8 mouse cellular contexts compared by ENCODE assay signal in genomic region chr4:56946641-56947640, GRCm38 (mm10). TPM values are rescaled to one million over a fixed set of nuclear protein-coding genes. Genes with fewer than 3 reads are reported as not detected.
DNase-seq lines count a peak whose midpoint lies in the region; ATAC-seq lines count a peak whose summit lies in the region.

Tmem245 (minus strand) TSS chr4:56947437.

- peak; percentile 95 for DNase-seq in adipocyte (ENCODE audit: low spot score)
- DNase-seq in embryo, embryonic 10 days (ENCODE audit: low spot score): peak; percentile 98
- DNase-seq in gastrocnemius, postnatal 10 days: peak; percentile 93
- peak; percentile 95 for DNase-seq in induced T-regulatory cell, adult 2 months (ENCODE audit: low read depth)
- peak; percentile 73 to 93 for DNase-seq in left cerebral cortex, adult 9 months (ENCODE audit: low spot score in 2 of 2)
- peak; percentile 92 for DNase-seq in right cerebral cortex, postnatal 14 days
- DNase-seq in urinary bladder, postnatal 36 days (ENCODE audit: low spot score in 2 of 2): peak; percentile 92 to 94

- peak; percentile 96 for ATAC-seq in megakaryocyte progenitor cell, adult 5-6 weeks (replicated peaks; ENCODE audit: poor library complexity)

RNA-seq across cellular contexts. Expression of gene Tmem245, which starts in this region (rescaled TPM):
- total RNA-seq in gastrocnemius, postnatal 10 days (2021): 10 to 100 TPM; 22.7 to 23.9 TPM
- total RNA-seq in megakaryocyte progenitor cell, adult 5-6 weeks (2015): 12.7 and 14.6 TPM in 2 replicates
- total RNA-seq in megakaryocyte progenitor cell, adult 5-6 weeks (2017): 5.0 and 5.8 TPM in 2 replicates

Comparison
In these comparisons a context has a peak if more than half of its experiments do, and no peak if none do; other contexts are left out.
1. Peak in every context shown above with its lines: DNase-seq and ATAC-seq.